Mouse (Mus musculus) lung, postnatal 10 days (tissue): ENCODE results near the gene Atxn7l2.
"Not testable (repeated sequence)": the region's sequence is repeated elsewhere in the genome, so short reads cannot be mapped to it uniquely, and the experiment has no call there.

Experiments
- DNase-seq: peaks from one replicate; pipeline ENCODE4 v3.0.0; 2021

Atxn7l2 gene

GRCm38 (mm10) chr3:108210771-108211139 is at the start of gene Atxn7l2:
Atxn7l2 (minus strand) TSS chr3:108210934.
- no peak for DNase-seq

DNA sequence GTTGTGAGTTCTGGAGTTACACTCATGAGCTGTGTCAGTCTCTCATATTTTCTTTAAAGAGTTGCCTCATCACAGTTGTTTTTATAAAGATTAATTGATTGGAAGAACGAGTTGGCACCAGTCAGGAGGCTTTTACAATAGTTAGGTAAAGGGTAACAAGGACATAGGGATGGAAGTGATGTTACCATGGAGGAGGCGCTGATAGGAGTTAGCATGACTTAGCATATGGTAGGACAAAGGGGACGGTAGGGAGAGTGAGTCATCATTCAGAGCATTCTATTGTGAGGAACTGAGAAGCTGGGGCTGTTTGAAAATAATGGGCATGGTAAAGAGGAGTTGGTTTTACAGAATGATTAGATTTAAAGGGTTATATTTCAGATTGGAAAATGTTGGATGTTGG is 48.6 kb upstream of the Atxn7l2 start:
- no peak for DNase-seq

DNA sequence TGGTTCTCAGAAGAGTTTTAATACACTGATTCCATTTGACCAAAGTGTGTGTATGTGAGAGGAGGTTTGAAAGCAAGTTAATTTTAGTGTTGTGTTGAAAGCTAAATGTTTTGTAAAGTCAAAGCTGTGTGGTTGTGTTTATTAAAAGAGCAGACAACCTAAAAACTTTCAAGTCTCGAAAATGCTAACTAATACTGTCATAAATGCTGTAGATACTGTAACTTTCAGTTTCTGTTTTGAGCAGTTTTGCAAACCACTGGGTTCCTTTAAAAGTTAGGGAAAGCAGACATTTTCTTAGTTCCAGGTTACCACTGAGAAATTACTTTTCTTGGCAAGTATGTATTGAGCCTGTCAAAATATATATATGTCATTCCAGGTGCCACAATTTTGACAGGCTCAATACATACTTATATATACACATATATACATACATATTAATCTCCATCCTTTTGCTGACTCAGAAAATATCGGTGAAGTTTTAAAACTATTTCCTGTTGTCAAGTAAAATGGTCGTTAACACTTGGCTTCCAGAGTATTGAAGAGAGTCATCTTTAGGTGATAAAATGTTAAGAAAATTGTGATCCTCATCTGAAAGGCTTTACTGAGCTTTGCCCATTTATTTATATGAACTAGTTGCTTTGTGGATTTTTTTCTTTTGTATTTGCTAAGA is 47.2 kb upstream of the Atxn7l2 start:
- no peak for DNase-seq

DNA sequence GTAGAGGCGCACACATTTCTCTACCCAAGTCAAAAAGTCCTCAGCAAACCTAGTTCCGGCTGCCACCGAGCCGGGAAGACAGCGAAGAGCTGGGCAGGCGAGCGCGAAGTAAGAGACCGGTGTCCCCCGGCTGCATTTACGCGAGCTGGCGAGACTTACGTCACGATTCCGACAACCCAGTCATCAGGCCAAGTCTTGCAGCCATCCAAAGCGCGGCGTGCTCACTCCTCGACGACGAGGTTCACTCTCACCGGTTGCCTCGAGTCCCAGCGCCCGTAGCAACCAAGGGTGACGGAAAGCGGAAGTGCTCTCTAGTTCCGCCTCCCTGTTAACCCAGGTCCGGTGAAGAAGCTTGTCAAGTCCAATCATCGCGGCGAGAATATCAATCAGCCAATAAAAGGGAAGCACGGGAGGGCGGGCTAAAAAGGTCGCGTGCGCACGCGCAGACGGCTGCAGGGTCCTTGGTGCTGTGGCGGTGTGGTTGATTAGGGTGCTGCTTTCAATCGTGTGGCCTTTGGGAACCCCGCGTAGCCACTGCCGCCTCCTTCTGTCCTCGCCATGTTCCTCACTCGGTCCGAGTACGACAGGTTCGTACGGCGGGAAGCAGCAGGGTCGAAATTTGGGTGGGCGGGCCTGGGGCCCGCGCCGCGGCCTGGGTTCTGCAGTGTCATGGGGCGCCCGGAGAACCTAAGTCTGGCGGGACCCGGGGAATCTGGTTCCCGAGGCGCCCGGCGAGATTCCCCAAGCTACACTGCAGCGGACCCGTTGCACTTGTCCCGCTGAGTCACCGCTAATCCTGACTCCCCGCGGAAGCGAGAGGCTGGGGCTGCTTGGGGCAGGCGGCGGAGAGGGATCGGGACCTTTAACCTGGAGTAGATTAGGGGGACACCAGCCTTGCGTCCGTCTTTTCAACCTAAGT is 46.2 kb upstream of the Atxn7l2 start, which contains the start of gene Psma5:
TSS of gene Psma5 (plus strand) at position 208 of the 919 bp plus-strand sequence.
- peak; percentile 97 for DNase-seq

GRCm38 (mm10) chr3:108246857-108247256 is 36.1 kb upstream of the Atxn7l2 start:
- DNase-seq, result no peak

- no peak for DNase-seq
Measured at GRCm38 (mm10) chr3:108241243-108241839, 30.6 kb upstream of the Atxn7l2 start.

DNA sequence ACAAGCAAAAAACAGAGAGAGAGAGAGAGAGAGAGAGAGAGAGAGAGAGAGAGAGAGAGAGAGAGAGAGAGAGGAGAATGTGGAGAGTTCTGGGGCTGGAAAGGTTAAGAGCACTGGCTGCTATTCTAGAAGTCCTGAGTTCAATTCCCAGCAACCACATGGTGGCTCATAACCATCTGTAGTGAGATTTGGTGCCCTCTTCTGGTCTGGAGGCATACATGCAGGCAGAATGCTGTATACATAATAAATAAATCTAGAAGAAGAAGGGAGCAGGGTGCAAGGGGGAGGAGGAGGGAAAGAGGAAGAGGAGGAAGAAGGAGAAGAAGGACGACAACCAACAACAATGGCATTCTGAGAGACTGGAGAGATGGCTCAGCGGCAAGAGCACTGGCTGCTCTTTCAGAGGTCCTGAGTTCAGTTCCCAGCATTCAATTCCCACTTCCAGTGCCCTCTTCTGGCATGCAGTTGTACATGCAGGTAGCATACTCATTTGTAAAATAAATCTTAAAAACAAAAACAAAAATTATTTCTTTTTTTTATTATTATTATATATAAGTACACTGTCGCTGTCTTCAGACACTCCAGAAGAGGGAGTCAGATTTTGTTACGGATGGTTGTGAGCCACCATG is 26.9 kb upstream of the Atxn7l2 start:
- not testable (repeated sequence) for DNase-seq

GRCm38 (mm10) chr3:108231646-108232045 is 20.9 kb upstream of the Atxn7l2 start:
- no peak for DNase-seq

GRCm38 (mm10) chr3:108227521-108227920 is 16.8 kb upstream of the Atxn7l2 start:
- DNase-seq, result no peak

DNA sequence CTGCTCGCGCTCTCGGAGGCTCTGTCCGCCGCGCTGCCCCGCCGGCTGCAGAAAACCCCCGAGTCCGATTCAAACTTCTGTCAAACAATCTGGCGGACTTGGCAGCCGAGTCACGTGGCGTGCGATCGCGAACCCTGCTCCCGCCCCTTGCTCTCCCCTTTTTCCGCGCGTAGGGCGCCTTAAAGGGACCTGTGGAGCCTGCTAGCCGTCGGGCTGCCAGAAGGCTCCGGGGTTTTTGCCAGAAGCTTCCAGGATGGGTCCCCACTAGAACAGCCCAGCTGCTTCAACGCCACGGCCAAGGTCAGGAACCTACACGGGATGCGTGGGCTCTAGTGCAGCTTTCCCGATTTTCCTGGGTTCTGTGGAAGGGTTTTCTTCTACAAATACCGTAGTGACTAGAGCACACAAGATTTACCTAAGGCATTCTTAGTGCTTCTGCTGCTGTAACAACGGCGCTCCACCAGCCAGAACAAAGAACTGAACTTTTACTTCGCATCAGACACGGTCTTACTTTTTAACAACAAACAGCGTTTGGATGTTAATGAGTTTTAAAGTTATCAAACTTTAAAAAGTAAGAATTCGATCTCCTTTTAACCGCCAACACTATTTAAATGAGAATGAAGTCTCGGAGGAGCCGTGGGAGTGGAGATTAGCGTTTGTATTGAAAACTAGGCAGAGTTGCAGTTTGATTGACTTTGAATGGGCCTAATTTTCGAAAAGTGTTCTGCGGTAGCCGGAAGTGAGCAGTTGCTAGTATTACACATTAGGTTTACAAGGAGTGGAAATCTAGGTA is 16.0 kb upstream of the Atxn7l2 start, which contains the start of gene Sypl2:
TSS of gene Sypl2 (minus strand) at position 91 of the 793 bp plus-strand sequence.
- DNase-seq, result peak; percentile 58

DNA sequence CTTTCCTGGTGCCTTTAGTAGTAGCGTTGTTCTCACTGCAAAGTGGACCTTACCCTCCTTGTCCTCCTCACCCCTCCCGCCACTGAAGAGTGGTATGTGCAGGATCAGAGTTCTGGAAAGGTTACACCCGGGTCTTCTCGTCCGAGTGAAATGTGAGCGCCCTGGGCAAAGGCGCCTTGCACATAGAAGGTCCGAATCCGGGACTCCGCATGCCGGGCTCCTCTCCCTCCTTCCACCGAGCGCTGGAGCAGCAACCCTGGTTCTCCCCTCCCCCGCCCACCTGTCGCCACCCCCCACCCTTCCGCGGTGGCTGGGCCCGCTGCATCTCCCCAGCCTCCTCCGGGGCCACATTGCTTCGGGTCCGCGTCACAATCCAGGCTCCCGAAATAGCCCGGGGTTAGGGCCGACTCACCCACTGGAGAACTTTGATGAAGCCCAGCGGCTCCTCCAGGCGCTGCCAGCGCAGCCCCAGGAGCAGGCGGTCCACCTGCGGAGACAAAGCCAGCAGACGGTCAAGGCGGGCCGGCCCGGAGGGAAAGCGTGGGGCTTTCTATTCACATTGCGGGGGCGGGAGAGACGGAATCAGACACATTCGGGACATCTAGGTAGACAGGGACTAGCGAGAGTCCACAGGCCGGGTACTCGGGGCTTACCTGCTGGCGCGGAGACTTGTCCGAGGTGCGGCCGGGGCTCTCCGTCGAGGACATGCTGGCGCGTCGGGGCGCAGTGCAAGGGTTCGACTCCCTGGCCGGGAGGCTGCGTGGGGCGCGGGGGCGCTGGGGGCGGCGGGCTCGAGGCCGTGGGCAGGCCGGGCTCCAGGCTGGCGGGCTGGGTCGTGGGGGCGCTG is 15.2 kb upstream of the Atxn7l2 start:
- no peak for DNase-seq

- no peak for DNase-seq
Measured at GRCm38 (mm10) chr3:108220661-108221060, 9.9 kb upstream of the Atxn7l2 start.

GRCm38 (mm10) chr3:108214734-108215133 is 4.0 kb upstream of the Atxn7l2 start:
- peak; percentile 38 for DNase-seq

DNA sequence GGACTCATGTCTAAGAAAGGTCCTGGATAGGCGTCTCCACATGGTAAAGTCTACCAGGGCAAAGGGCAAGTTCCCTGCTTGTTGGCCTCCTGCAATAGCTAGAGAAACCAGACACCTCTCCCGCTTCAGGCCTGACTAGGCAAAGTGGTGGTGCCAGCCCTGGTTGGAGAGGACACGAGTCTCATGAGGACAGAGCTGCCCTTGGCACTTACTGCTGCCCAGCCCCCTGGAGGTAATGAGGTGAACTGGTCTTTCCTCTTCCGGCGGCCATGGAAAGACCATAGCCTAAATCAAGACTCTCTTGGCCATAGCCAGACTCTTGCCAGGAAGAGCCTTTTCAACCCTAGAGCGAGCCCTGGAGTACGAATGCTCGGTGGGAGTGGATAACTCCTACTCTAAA is 1.7 kb upstream of the Atxn7l2 start:
- no peak for DNase-seq

DNA sequence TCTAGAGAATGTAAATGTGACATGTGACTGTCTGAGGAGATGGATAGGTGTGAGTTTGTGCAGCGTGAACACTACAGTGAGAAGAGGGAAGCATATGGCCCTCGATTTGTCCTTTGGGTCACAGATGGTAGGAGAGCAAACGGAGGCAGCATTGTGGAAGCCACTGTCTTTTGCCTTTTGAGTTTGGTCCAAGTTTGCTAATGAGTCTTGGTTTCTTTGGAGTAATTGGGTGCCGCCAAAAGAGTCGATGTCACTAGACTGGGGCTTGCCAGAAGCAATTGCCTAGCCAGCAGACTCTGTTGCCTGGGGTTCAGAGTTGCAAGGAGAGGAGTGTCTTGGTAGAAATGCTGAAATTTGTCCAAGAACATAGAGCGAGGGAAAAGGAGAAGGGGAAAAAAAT is 1.1 kb upstream of the Atxn7l2 start:
- no peak for DNase-seq

DNA sequence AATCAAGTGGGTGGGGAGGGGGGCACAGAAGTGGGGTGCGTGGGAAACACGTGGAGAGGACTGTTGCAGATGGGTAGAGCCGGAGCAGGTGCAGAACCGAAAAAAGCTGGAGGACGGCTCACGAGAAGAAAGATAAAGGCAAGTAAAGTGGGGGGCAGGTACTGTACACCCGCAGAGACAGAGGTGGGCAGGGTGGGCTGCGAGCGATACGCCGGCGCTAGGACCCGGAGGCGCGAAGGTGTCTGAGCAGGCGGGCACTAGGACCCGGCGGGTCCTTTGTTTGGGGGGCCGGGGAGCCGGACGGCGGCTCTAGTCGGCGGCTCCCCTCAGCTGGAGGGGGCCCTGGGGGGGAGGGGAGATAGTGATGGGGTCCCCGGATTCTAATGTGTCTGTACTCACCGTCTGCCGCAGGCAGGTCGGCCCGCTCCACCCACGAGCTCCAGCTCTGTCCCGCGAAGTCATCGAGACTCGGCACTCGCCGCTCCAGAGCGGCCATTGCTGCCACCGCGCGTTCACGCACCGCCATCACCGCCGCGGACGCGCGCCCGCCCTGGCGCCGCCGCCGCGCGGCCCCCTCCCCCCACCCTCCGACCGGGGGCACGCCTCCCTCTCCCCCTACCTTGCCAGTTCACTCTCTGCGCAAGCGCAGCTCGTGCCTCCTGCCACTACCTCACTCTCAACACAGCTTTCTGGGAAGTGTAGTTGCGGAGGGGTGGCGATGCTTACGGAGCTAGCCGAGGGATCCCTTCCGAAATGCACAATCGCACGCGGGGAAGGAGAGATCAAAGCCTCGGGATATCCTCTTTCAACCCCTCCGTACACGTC is 576 bp downstream of the Atxn7l2 start:
- peak; percentile 95 for DNase-seq

- DNase-seq, result no peak
Measured at GRCm38 (mm10) chr3:108209536-108209935, 1.2 kb downstream of the Atxn7l2 start.

GRCm38 (mm10) chr3:108209001-108209400 is 1.7 kb downstream of the Atxn7l2 start:
- no peak for DNase-seq

GRCm38 (mm10) chr3:108206731-108207375 is 3.9 kb downstream of the Atxn7l2 start:
- peak; percentile 64 for DNase-seq

- DNase-seq, result no peak
Measured at GRCm38 (mm10) chr3:108205601-108206000, 5.1 kb downstream of the Atxn7l2 start.
